In the genomic region with DNA sequence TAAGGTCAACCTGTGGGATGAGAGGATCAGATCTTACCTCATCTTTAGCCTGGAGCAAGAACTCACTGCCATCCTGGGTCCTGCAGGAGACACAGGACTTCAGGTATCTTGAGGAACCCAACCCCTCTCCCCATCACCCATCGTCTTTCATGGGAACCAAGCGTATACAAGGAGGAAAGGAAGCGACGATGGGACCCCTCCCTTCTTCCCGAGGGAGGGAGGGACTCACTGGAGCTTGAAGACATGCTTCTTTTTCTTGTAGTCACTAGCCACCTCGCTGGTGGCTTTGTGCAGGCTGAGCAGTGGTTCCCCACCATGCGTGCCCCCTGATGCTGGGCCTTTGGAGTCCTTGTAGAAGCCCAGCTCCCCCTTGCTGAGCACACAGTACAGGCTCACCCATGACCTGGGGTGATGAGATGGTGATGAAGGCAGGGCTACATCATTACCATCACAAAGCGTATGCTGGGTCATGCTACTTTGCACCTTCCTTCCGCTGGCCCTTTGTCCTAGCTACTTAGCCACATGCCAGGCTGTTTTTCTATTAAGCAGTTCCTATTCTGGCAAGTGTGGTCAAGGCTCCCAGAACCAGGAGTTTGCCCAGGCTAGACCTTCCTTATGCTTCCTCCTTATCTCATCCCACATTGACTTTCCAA, we compare ENCODE assay signal across 32 mouse cellular contexts. TPM values are rescaled to one million over a fixed set of nuclear protein-coding genes. Genes with fewer than 3 reads are reported as not detected.
"Had no signal": no experiment of that assay in that cellular context is flagged by ENCODE, and none has a peak within 500 bp of the region (broad histone marks: within the 10 kb centered on the region; RNA-seq: fewer than 3 reads in every experiment).

No protein-coding gene starts in this region.

- H3K27ac ChIP-seq: kidney, embryonic 15.5 days; left cerebral cortex, adult 2 months; liver, embryonic 14.5 days; macrophage; midbrain, embryonic 12.5 days; stomach, postnatal 0 days had no signal

- H3K9me3 ChIP-seq: kidney, embryonic 15.5 days; midbrain, embryonic 12.5 days had no signal

- DNase-seq: kidney, adult 11 months; kidney, adult 8-10 months; kidney, postnatal 10 days; kidney, postnatal 36 days; layer of hippocampus, postnatal 36 days; liver, postnatal 0 days; lung, embryonic 14.5 days; right cerebral cortex, adult 18-20 months; right cerebral cortex, postnatal 14 days; right cerebral cortex, postnatal 4 days; thymus, adult 18-20 months; thymus, postnatal 14 days; thymus, postnatal 4 days had no signal

- ATAC-seq: liver, postnatal 0 days; lung, postnatal 0 days; midbrain, embryonic 16.5 days had no signal

- H3K4me3 ChIP-seq: kidney, embryonic 15.5 days; left cerebral cortex, adult 2 months; midbrain, embryonic 12.5 days; myocyte had no signal

- H3K36me3 ChIP-seq: kidney, embryonic 15.5 days; midbrain, embryonic 12.5 days had no signal

- H3K9ac ChIP-seq: kidney, embryonic 15.5 days; liver, embryonic 14.5 days; liver, postnatal 0 days; lung, embryonic 14.5 days; midbrain, embryonic 12.5 days had no signal

RNA-seq across cellular contexts. Expression of gene Gm20479, which starts 2.6 kb away (rescaled TPM):
- total RNA-seq: layer of hippocampus, adult 8-10 months; layer of hippocampus, postnatal 10 days; layer of hippocampus, postnatal 36 days; left cerebral cortex, adult 2 months; left cerebral cortex, postnatal 10 days; left cerebral cortex, postnatal 36 days; liver, adult 2 months; megakaryocyte-erythroid progenitor cell, adult 5-6 weeks; monocyte, adult 5-6 weeks had no signal
- polyA plus RNA-seq: limb, embryonic 14.5 days; liver, adult 2 months; liver, postnatal 0 days; lung, postnatal 0 days; macrophage; midbrain, embryonic 16.5 days; neural tube, embryonic 11.5 days; neural tube, embryonic 14.5 days had no signal

RNA-seq across cellular contexts. Expression of gene Ltbp4, which starts 22.3 kb away (rescaled TPM):
- total RNA-seq: monocyte, adult 5-6 weeks had no signal
- polyA plus RNA-seq: macrophage had no signal
